13 mouse cellular contexts compared by ENCODE assay signal in genomic region chr7:117472055-117472780, GRCm38 (mm10).
A peak's percentile ranks its signal among the peaks of the same experiment; 100 is the strongest.
DNase-seq lines count a peak whose midpoint lies in the region; ATAC-seq lines count a peak whose summit lies in the region.
"Had no signal": no experiment of that assay in that cellular context is flagged by ENCODE, and none has a peak within 500 bp of the region (broad histone marks: within the 10 kb centered on the region; RNA-seq: fewer than 3 reads in every experiment).

No protein-coding gene starts in this region.

- 32% methylated on average over 11 of the region's 11 CpGs for WGBS in embryonic facial prominence, embryonic 14.5 days
- WGBS in embryonic facial prominence, embryonic 10.5 days: 33% methylated on average over 11 of the region's 11 CpGs
- WGBS in forebrain, embryonic 16.5 days: 11% methylated on average over 11 of the region's 11 CpGs
- WGBS in midbrain, embryonic 14.5 days: 30% methylated on average over 11 of the region's 11 CpGs

- peaks cover 20% of the 10 kb centered on the region for H3K4me1 ChIP-seq in embryonic facial prominence, embryonic 14.5 days (ENCODE audit: control insufficient read depth, insufficient read depth, low read length)
- peaks cover 51% of the 10 kb centered on the region for H3K4me1 ChIP-seq in embryonic facial prominence, embryonic 10.5 days
- peaks cover 28% of the 10 kb centered on the region for H3K4me1 ChIP-seq in forebrain, embryonic 16.5 days (replicated peaks; ENCODE audit: control insufficient read depth, insufficient read depth, low read length)
- peaks cover 20% of the 10 kb centered on the region for H3K4me1 ChIP-seq in midbrain, embryonic 14.5 days (ENCODE audit: control insufficient read depth, insufficient read depth, low read length)

- peak; percentile 63 for ATAC-seq in embryonic facial prominence, embryonic 14.5 days (ENCODE audit: low read depth)
- ATAC-seq in forebrain, embryonic 16.5 days: peak; percentile 79
- ATAC-seq in midbrain, embryonic 14.5 days (ENCODE audit: low FRiP score, low TSS enrichment): peak; percentile 48; the same call in 1 of the 2 replicates

- intact Hi-C loops in gastrocnemius, postnatal 14 days (cut with DNase I; ENCODE audit: low total_unique reads): no loop called here
- intact Hi-C loops in left cerebral cortex, postnatal 36 days (cut with DNase I): loop anchor here (10.0 kb wide), 1 partner anchor 87 kb away; the partner anchor contains the start of gene Xylt1

- no peak overlapping the region for H3K4me2 ChIP-seq in embryonic facial prominence, embryonic 14.5 days (ENCODE audit: low read depth, low read length)
- no peak overlapping the region for H3K4me2 ChIP-seq in forebrain, embryonic 16.5 days (ENCODE audit: low read length)
- H3K4me2 ChIP-seq in midbrain, embryonic 14.5 days (ENCODE audit: low read length): 0 out of 2 replicates have a peak overlapping the region, but pooled peaks have one; percentile 10
- H3K4me2 ChIP-seq: embryonic facial prominence, embryonic 13.5 days had no signal

- no peak overlapping the region for H3K9ac ChIP-seq in embryonic facial prominence, embryonic 14.5 days (ENCODE audit: low read depth, low read length)
- no peak overlapping the region for H3K9ac ChIP-seq in forebrain, embryonic 16.5 days (replicated peaks; ENCODE audit: low read depth, low read length)
- no peak overlapping the region for H3K9ac ChIP-seq in midbrain, embryonic 14.5 days (replicated peaks; ENCODE audit: low read length)
- H3K9ac ChIP-seq: embryonic facial prominence, embryonic 13.5 days; liver, embryonic 14.5 days had no signal

- H3K36me3 ChIP-seq in embryonic facial prominence, embryonic 14.5 days (ENCODE audit: control insufficient read depth, insufficient read depth, low read length): no peaks in the 10 kb centered on the region
- no peaks in the 10 kb centered on the region for H3K36me3 ChIP-seq in embryonic facial prominence, embryonic 10.5 days (replicated peaks)
- H3K36me3 ChIP-seq in forebrain, embryonic 16.5 days (ENCODE audit: control insufficient read depth, insufficient read depth): no peaks in the 10 kb centered on the region
- no peaks in the 10 kb centered on the region for H3K36me3 ChIP-seq in midbrain, embryonic 14.5 days (ENCODE audit: control insufficient read depth, insufficient read depth, low read length)
- H3K36me3 ChIP-seq: embryonic facial prominence, embryonic 13.5 days had no signal

- H3K27me3 ChIP-seq in embryonic facial prominence, embryonic 14.5 days (replicated peaks; ENCODE audit: control insufficient read depth, insufficient read depth, low read length): no peaks in the 10 kb centered on the region
- H3K27me3 ChIP-seq in embryonic facial prominence, embryonic 10.5 days (replicated peaks; ENCODE audit: low read depth, poor library complexity, severe bottlenecking): 0 out of 2 replicates have a peak, but pooled peaks cover 4% of the 10 kb centered on the region
- H3K27me3 ChIP-seq in forebrain, embryonic 16.5 days (replicated peaks; ENCODE audit: control insufficient read depth, insufficient read depth, low read length): no peaks in the 10 kb centered on the region
- H3K27me3 ChIP-seq in midbrain, embryonic 14.5 days (ENCODE audit: control insufficient read depth, insufficient read depth, low read length): no peaks in the 10 kb centered on the region
- H3K27me3 ChIP-seq: embryonic facial prominence, embryonic 13.5 days had no signal

- H3K4me3 ChIP-seq in embryonic facial prominence, embryonic 14.5 days (ENCODE audit: low read depth, low read length): no peak overlapping the region
- H3K4me3 ChIP-seq in embryonic facial prominence, embryonic 10.5 days: no peak overlapping the region
- H3K4me3 ChIP-seq in forebrain, embryonic 16.5 days (replicated peaks; ENCODE audit: low read length): no peak overlapping the region
- H3K4me3 ChIP-seq in midbrain, embryonic 14.5 days (replicated peaks; ENCODE audit: low read depth, low read length): no peak overlapping the region
- H3K4me3 ChIP-seq: embryonic facial prominence, embryonic 13.5 days had no signal

- no peaks in the 10 kb centered on the region for H3K9me3 ChIP-seq in embryonic facial prominence, embryonic 14.5 days (ENCODE audit: control insufficient read depth, low read length)
- H3K9me3 ChIP-seq in embryonic facial prominence, embryonic 10.5 days: no peaks in the 10 kb centered on the region
- no peaks in the 10 kb centered on the region for H3K9me3 ChIP-seq in forebrain, embryonic 16.5 days (ENCODE audit: control insufficient read depth, low read length)
- H3K9me3 ChIP-seq in midbrain, embryonic 14.5 days (ENCODE audit: control insufficient read depth, low read length): no peaks in the 10 kb centered on the region
- H3K9me3 ChIP-seq: embryonic facial prominence, embryonic 13.5 days had no signal

- H3K27ac ChIP-seq in embryonic facial prominence, embryonic 14.5 days (replicated peaks; ENCODE audit: low read depth, low read length): no peak overlapping the region
- no peak overlapping the region for H3K27ac ChIP-seq in embryonic facial prominence, embryonic 10.5 days (replicated peaks)
- peak overlapping the region; percentile 34 for H3K27ac ChIP-seq in forebrain, embryonic 16.5 days (ENCODE audit: low read length)
- 0 out of 2 replicates have a peak overlapping the region, but pooled peaks have one; percentile 26 for H3K27ac ChIP-seq in midbrain, embryonic 14.5 days (replicated peaks; ENCODE audit: low read depth, low read length)
- H3K27ac ChIP-seq: embryonic facial prominence, embryonic 13.5 days; liver, embryonic 14.5 days had no signal

- DNase-seq in embryonic facial prominence, embryonic 14.5 days (ENCODE audit: low spot score): peak; percentile 50
- no peak for DNase-seq in embryonic facial prominence, embryonic 10.5 days (ENCODE audit: low spot score)
- peak; percentile 90 for DNase-seq in Muller cell, postnatal 12 days (ENCODE audit: inconsistent ontology term)
- DNase-seq in midbrain, embryonic 14.5 days: peak; percentile 60
- no peak for DNase-seq in gastrocnemius, postnatal 10 days
- no peak for DNase-seq in gastrocnemius, postnatal 14 days
- DNase-seq in left cerebral cortex, postnatal 36 days (ENCODE audit: low spot score in 2 of 2): no peak
- DNase-seq: B cell, adult 2 months; heart, postnatal 4 days; layer of hippocampus, adult 9-11 months had no signal

Comparison
In these comparisons a context has a peak if more than half of its experiments do, and no peak if none do; other contexts are left out.
1. DNase-seq: peak in embryonic facial prominence, embryonic 14.5 days (single experiment), Muller cell, postnatal 12 days (single experiment) and midbrain, embryonic 14.5 days (single experiment); none in embryonic facial prominence, embryonic 10.5 days (single experiment), gastrocnemius, postnatal 10 days (single experiment), gastrocnemius, postnatal 14 days (single experiment) and left cerebral cortex, postnatal 36 days (0 of 2).
2. H3K27ac ChIP-seq: peak in forebrain, embryonic 16.5 days (single experiment) and midbrain, embryonic 14.5 days (single experiment); none in embryonic facial prominence, embryonic 14.5 days (single experiment) and embryonic facial prominence, embryonic 10.5 days (single experiment).
3. Peak in every context shown above with its lines, with median percentiles within 50 percentile points of each other: ATAC-seq.